Mouse (Mus musculus) spleen, adult 2 months (tissue): Measurements from ENCODE around the gene Ceacam19.

Experiments used
- CTCF ChIP-seq: fragments of 200-500 bp; IDR thresholded peaks from 2 replicates; pipeline ENCODE4 v1.5.1; 2011; ENCODE audit warnings: mild to moderate bottlenecking, inconsistent platforms; ENCODE audit not compliant: insufficient read depth, insufficient read length, insufficient replicate concordance; ENCODE audit errors: extremely low read depth
- POLR2A ChIP-seq: fragments of 200-500 bp; IDR thresholded peaks from 2 replicates; pipeline ENCODE4 v1.6.1; 2011; ENCODE audit warnings: low read depth, low read length, inconsistent platforms

- TF ChIP-seq CTCF (no peak), POLR2A (no peak)
Measured at GRCm38 (mm10) chr7:19844521-19845171, 43.1 kb downstream of the Ceacam19 start.
